Mouse (Mus musculus) embryonic facial prominence, embryonic 11.5 days (tissue): ENCODE data around the gene Vmn2r103. TPM values are rescaled to one million over a fixed set of nuclear protein-coding genes. Genes with fewer than 3 reads are reported as not detected.

Source experiments
- ATAC-seq: fragments of 200-750 bp; cut with Nextera tagmentation; replicated peaks from 2 replicates; pipeline ENCODE4 v1.8.0; 2017; ENCODE audit warnings: low read depth; ENCODE audit not compliant: insufficient number of reproducible peaks, low FRiP score, low TSS enrichment
- DNase-seq: peaks from one replicate; pipeline ENCODE4 v3.0.0-alpha.2; 2015; ENCODE audit warnings: low spot score
- H3K27ac ChIP-seq: fragments of 300-500 bp; sonication (generic); replicated peaks from 2 replicates; pipeline ENCODE4 v1.5.1; 2014; ENCODE audit warnings: mild to moderate bottlenecking, low read depth, low read length, control low read depth
- H3K27me3 ChIP-seq: fragments of 300-500 bp; sonication (generic); 2 replicates; pipeline ENCODE4 v1.6.1; 2014; ENCODE audit warnings: mild to moderate bottlenecking, low read length, moderate library complexity, mixed read lengths; ENCODE audit not compliant: control insufficient read depth, insufficient read depth
- H3K36me3 ChIP-seq: fragments of 300-500 bp; sonication (generic); replicated peaks from 2 replicates; pipeline ENCODE4 v1.6.1; 2014; ENCODE audit warnings: low read depth, mild to moderate bottlenecking, low read length, moderate library complexity, mixed read lengths; ENCODE audit not compliant: control insufficient read depth, insufficient read depth
- H3K4me1 ChIP-seq: fragments of 300-500 bp; sonication (generic); 2 replicates; pipeline ENCODE4 v1.6.1; 2014; ENCODE audit warnings: low read length, mixed read lengths; ENCODE audit not compliant: control insufficient read depth, insufficient read depth
- H3K4me2 ChIP-seq: fragments of 300-500 bp; sonication (generic); 2 replicates; pipeline ENCODE4 v1.6.1; 2014; ENCODE audit warnings: low read depth, mild to moderate bottlenecking, control low read depth, low read length, moderate library complexity
- H3K4me3 ChIP-seq: fragments of 300-500 bp; sonication (generic); 2 replicates; pipeline ENCODE4 v1.5.1; 2014; ENCODE audit warnings: low read depth, low read length, control low read depth
- H3K9ac ChIP-seq: fragments of 300-500 bp; sonication (generic); replicated peaks from 2 replicates; pipeline ENCODE4 v1.6.1; 2014; ENCODE audit warnings: mild to moderate bottlenecking, control low read depth, low read length
- H3K9me3 ChIP-seq: fragments of 300-500 bp; sonication (generic); replicated peaks from 2 replicates; pipeline ENCODE4 v1.6.1; 2016; ENCODE audit warnings: mild to moderate bottlenecking, low read length, inconsistent platforms, mixed read lengths; ENCODE audit not compliant: control insufficient read depth
- WGBS: fragments of 180-500 bp; shearing (Covaris S2); extraction: QIAGEN DNeasy Blood & Tissue Kit; methylation state at CpG from one replicate; pipeline ENCODE4 v1.1.7; 2014; 5-methylcytosine and 5-hydroxymethylcytosine counted together
- polyA plus RNA-seq: library from polyadenylated mRNA; unstranded; fragments of >200 nt; fragmentation: Nextera tagmentation; extraction: Ambion mirVana; gene quantifications from 2 replicates; pipeline ENCODE4 v1.2.1, GENCODE M21; 2014

Gene Vmn2r103
- polyA plus RNA-seq = not detected in 2 replicates

GRCm38 (mm10) chr17:19773063-19773462 is at the start of gene Vmn2r103:
Vmn2r103 (plus strand) TSS chr17:19773363.
- no peak for ATAC-seq
- no peaks in the 10 kb centered on the region for H3K9me3 ChIP-seq

DNA sequence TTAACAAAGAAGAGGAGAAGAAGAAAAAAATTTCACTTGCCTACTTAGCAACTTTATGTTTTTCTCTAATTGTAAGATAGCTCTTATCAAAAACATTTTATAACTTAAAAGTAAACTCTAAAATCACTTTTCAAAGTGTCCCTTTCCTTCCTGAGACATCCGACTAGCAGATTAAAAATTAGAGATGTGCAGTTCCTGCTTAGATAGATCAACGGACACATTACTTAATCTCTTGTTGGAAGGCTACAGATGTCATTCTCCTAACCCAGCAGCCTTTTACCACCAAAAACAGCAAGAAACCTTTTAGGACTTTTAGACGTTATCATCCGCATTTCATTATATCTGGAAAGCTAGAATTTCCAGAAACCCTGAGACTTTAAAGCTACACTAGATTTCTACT is 5.8 kb downstream of the Vmn2r103 start:
- H3K4me1 ChIP-seq = no peaks in the 10 kb centered on the region
- DNase-seq (no peak), ATAC-seq (no peak)
- no peak overlapping the region for H3K4me2 ChIP-seq
- no peak overlapping the region for H3K27ac ChIP-seq
- no peak overlapping the region for H3K4me3 ChIP-seq
- H3K27me3 ChIP-seq = no peaks in the 10 kb centered on the region
- WGBS = 86% methylated on average over 4 of the region's 4 CpGs
- H3K9ac ChIP-seq = no peak overlapping the region
- H3K36me3 ChIP-seq = no peaks in the 10 kb centered on the region
- no peaks in the 10 kb centered on the region for H3K9me3 ChIP-seq

More at GRCm38 (mm10) chr17:19773063-19773462, at the start of gene Vmn2r103:
- 64% methylated on average over 4 of the region's 4 CpGs for WGBS
- Histone ChIP-seq H3K27ac (no peak within 1 kb of the TSS), H3K27me3 (no peaks in the 10 kb centered on the region), H3K4me3 (no peak within 1 kb of the TSS), H3K4me1 (no peaks in the 10 kb centered on the region), H3K36me3 (no peaks in the 10 kb centered on the region), H3K9ac (no peak within 1 kb of the TSS), H3K4me2 (no peak within 1 kb of the TSS)
- no peak for DNase-seq

DNA sequence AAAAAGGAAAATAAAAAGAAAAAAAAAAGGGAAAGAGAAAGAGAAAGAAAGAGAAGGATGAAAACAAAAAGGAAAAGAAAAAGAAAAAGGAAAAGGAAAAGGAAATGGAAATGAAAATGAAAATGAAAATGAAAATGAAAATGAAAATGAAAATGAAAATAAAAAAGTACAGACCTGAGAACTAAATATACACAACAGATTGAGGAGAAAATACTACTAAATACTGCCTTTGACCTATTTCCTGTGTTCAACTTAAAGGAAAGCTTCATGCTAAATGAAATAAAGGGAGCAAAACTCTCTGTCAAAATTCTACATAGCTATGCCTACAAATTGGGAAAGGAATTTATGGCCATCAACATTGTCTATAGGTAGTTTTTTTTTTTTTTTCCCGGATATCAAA is 16.1 kb downstream of the Vmn2r103 start:
- Histone ChIP-seq H3K4me2 (no peak overlapping the region), H3K4me1 (no peaks in the 10 kb centered on the region), H3K36me3 (no peaks in the 10 kb centered on the region), H3K27ac (no peak overlapping the region), H3K27me3 (no peaks in the 10 kb centered on the region), H3K9me3 (no peaks in the 10 kb centered on the region), H3K4me3 (no peak overlapping the region), H3K9ac (no peak overlapping the region)
- DNase-seq (no peak), ATAC-seq (no peak)
- WGBS = 80% methylated on average over 1 of the region's 1 CpGs

Other genes starting within 250 kb of the Vmn2r103 start
- not detected in 2 replicates for gene Vmn2r101, start 196.1 kb upstream of the Vmn2r103 start, polyA plus RNA-seq
- gene Vmn2r102, start 113.0 kb upstream of the Vmn2r103 start, polyA plus RNA-seq = not detected in 2 replicates